Mouse (Mus musculus): ENCODE results near the gene Ninj2.
"Not testable (repeated sequence)": the region's sequence is repeated elsewhere in the genome, so short reads cannot be mapped to it uniquely, and the experiment has no call there.

Ninj2 gene

GRCm38 (mm10) chr6:120093100-120093499 is at the start of gene Ninj2:
Ninj2 (plus strand) TSS chr6:120093350.
- no peak for DNase-seq

- DNase-seq: peak; percentile 83
Observed at GRCm38 (mm10) chr6:120045406-120045805, 47.7 kb upstream of the Ninj2 start.

GRCm38 (mm10) chr6:120047705-120048292 is 45.4 kb upstream of the Ninj2 start:
- no peak for DNase-seq

- no peak for DNase-seq
Observed at GRCm38 (mm10) chr6:120054412-120054811, 38.7 kb upstream of the Ninj2 start.

- DNase-seq: peak; percentile 95
Observed at GRCm38 (mm10) chr6:120055666-120056540, 37.2 kb upstream of the Ninj2 start.

GRCm38 (mm10) chr6:120062934-120063333 is 30.2 kb upstream of the Ninj2 start:
- peak; percentile 69 for DNase-seq

GRCm38 (mm10) chr6:120064627-120065026 is 28.5 kb upstream of the Ninj2 start:
- peak; percentile 4 for DNase-seq

GRCm38 (mm10) chr6:120065552-120066177 is 27.5 kb upstream of the Ninj2 start:
- DNase-seq: no peak

- no peak for DNase-seq
Observed at GRCm38 (mm10) chr6:120069546-120069945, 23.6 kb upstream of the Ninj2 start.

- DNase-seq: no peak
Observed at GRCm38 (mm10) chr6:120072630-120073029, 20.5 kb upstream of the Ninj2 start.

- DNase-seq: no peak
Observed at GRCm38 (mm10) chr6:120076619-120077450, 16.3 kb upstream of the Ninj2 start.

GRCm38 (mm10) chr6:120079547-120079946 is 13.6 kb upstream of the Ninj2 start:
- no peak for DNase-seq

GRCm38 (mm10) chr6:120081516-120081915 is 11.6 kb upstream of the Ninj2 start:
- no peak for DNase-seq

- DNase-seq: no peak
Observed at GRCm38 (mm10) chr6:120082251-120082950, 10.7 kb upstream of the Ninj2 start.

GRCm38 (mm10) chr6:120082951-120083411 is 10.2 kb upstream of the Ninj2 start:
- no peak for DNase-seq

GRCm38 (mm10) chr6:120083442-120083841 is 9.7 kb upstream of the Ninj2 start:
- no peak for DNase-seq

- no peak for DNase-seq
Observed at GRCm38 (mm10) chr6:120084983-120085382, 8.2 kb upstream of the Ninj2 start.

- DNase-seq: no peak
Observed at GRCm38 (mm10) chr6:120085832-120086231, 7.3 kb upstream of the Ninj2 start.

- not testable (repeated sequence) for DNase-seq
Observed at GRCm38 (mm10) chr6:120087041-120087440, 6.1 kb upstream of the Ninj2 start.

GRCm38 (mm10) chr6:120090712-120091248 is 2.4 kb upstream of the Ninj2 start:
- DNase-seq: peak; percentile 96

GRCm38 (mm10) chr6:120091956-120092355 is 1.2 kb upstream of the Ninj2 start:
- DNase-seq: no peak

Measured in heart, adult 11 months (tissue).